ENCODE assay signal across 8 mouse cellular contexts in the genomic region with DNA sequence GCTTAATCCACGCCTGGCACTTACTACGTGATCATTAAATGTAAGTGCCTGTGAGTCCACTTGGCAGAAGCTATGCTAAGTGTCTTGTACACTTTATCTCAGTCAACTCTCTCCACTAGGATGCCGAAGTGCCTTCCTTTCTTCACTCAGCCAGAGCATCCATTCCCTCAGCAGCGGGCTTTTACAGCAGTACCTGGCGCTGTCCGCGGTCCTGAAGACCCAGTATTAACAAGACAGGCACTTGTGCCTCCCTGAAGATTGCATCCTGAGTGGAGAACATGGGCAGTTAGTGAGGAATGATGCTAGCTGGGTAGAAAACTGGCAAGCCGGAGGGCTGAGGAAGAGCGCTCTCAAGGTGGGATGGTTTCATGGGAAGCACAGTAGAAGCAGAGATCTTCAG.
DNase-seq lines count a peak whose midpoint lies in the region; ATAC-seq and TF ChIP-seq lines count a peak whose summit lies in the region.
"Had no signal": no experiment of that assay in that cellular context is flagged by ENCODE, and none has a peak within 500 bp of the region (broad histone marks: within the 10 kb centered on the region; RNA-seq: fewer than 3 reads in every experiment).

No protein-coding gene starts in this region.

- H3K4me3 ChIP-seq in left cerebral cortex, adult 2 months: no peak overlapping the region
- H3K4me3 ChIP-seq in embryonic facial prominence, embryonic 14.5 days (ENCODE audit: low read depth, low read length): no peak overlapping the region
- no peak overlapping the region for H3K4me3 ChIP-seq in lung, postnatal 0 days (ENCODE audit: low read depth, low read length)
- H3K4me3 ChIP-seq: liver, embryonic 13.5 days had no signal

- H3K9ac ChIP-seq in embryonic facial prominence, embryonic 14.5 days (ENCODE audit: low read depth, low read length): no peak overlapping the region
- no peak overlapping the region for H3K9ac ChIP-seq in lung, postnatal 0 days (replicated peaks; ENCODE audit: low read depth)
- H3K9ac ChIP-seq: liver, embryonic 13.5 days had no signal

- TF ChIP-seq CTCF in left cerebral cortex, adult 2 months (IDR thresholded peaks at IDR 0.05): no peak
- TF ChIP-seq CTCF in lung, postnatal 0 days (IDR thresholded peaks at IDR 0.05): no peak

- 36% methylated on average over 9 of the region's 9 CpGs for WGBS in embryonic facial prominence, embryonic 14.5 days
- WGBS in lung, postnatal 0 days: 38% methylated on average over 9 of the region's 9 CpGs

- H3K36me3 ChIP-seq in embryonic facial prominence, embryonic 14.5 days (ENCODE audit: control insufficient read depth, insufficient read depth, low read length): no peaks in the 10 kb centered on the region
- H3K36me3 ChIP-seq in lung, postnatal 0 days (ENCODE audit: insufficient read depth, low read length): no peaks in the 10 kb centered on the region
- H3K36me3 ChIP-seq: liver, embryonic 13.5 days had no signal

- no peak for TF ChIP-seq EP300 in lung, postnatal 0 days (IDR thresholded peaks at IDR 0.05)

- no peak overlapping the region for H3K27ac ChIP-seq in left cerebral cortex, adult 2 months
- no peak overlapping the region for H3K27ac ChIP-seq in embryonic facial prominence, embryonic 14.5 days (replicated peaks; ENCODE audit: low read depth, low read length)
- H3K27ac ChIP-seq in lung, postnatal 0 days (ENCODE audit: low read length): no peak overlapping the region
- H3K27ac ChIP-seq: liver, embryonic 13.5 days had no signal

- peak; percentile 43 for DNase-seq in left cerebral cortex, postnatal 4 days
- no peak for DNase-seq in left cerebral cortex, adult 2 months (ENCODE audit: extremely low spot score in 1 of 2, low spot score in 2 of 2)
- peak; percentile 35 to 55 for DNase-seq in adrenal gland, adult 18-20 months (ENCODE audit: low spot score in 2 of 2)
- DNase-seq in embryonic facial prominence, embryonic 14.5 days (ENCODE audit: low spot score): peak; percentile 89
- DNase-seq in lung, postnatal 0 days (ENCODE audit: low spot score): peak; percentile 59
- no peak for DNase-seq in cerebellum, adult 9-10 months
- no peak for DNase-seq in right cerebral cortex, postnatal 25 days
- DNase-seq: liver, embryonic 13.5 days had no signal

- H3K4me2 ChIP-seq in embryonic facial prominence, embryonic 14.5 days (ENCODE audit: low read depth, low read length): no peak overlapping the region
- no peak overlapping the region for H3K4me2 ChIP-seq in lung, postnatal 0 days (replicated peaks; ENCODE audit: low read depth, low read length)
- H3K4me2 ChIP-seq: liver, embryonic 13.5 days had no signal

- no peak for ATAC-seq in embryonic facial prominence, embryonic 14.5 days (ENCODE audit: low read depth)
- ATAC-seq in lung, postnatal 0 days: no peak

- no peaks in the 10 kb centered on the region for H3K27me3 ChIP-seq in embryonic facial prominence, embryonic 14.5 days (replicated peaks; ENCODE audit: control insufficient read depth, insufficient read depth, low read length)
- no peaks in the 10 kb centered on the region for H3K27me3 ChIP-seq in lung, postnatal 0 days (replicated peaks; ENCODE audit: insufficient read depth, low read length)
- H3K27me3 ChIP-seq: liver, embryonic 13.5 days had no signal

- no peaks in the 10 kb centered on the region for H3K4me1 ChIP-seq in embryonic facial prominence, embryonic 14.5 days (ENCODE audit: control insufficient read depth, insufficient read depth, low read length)
- H3K4me1 ChIP-seq in lung, postnatal 0 days (ENCODE audit: insufficient read depth, low read depth, low read length): no peaks in the 10 kb centered on the region
- H3K4me1 ChIP-seq: liver, embryonic 13.5 days had no signal

- no peaks in the 10 kb centered on the region for H3K9me3 ChIP-seq in embryonic facial prominence, embryonic 14.5 days (ENCODE audit: control insufficient read depth, low read length)
- no peaks in the 10 kb centered on the region for H3K9me3 ChIP-seq in lung, postnatal 0 days (ENCODE audit: low read length)
- H3K9me3 ChIP-seq: liver, embryonic 13.5 days had no signal

- intact Hi-C loops in left cerebral cortex, postnatal 4 days (cut with DNase I): no loop called here
- intact Hi-C loops in left cerebral cortex, adult 2 months (cut with DNase I): no loop called here

Comparison
In these comparisons a context has a peak if more than half of its experiments do, and no peak if none do; other contexts are left out.
1. DNase-seq: peak in left cerebral cortex, postnatal 4 days (single experiment), adrenal gland, adult 18-20 months (2 of 2), embryonic facial prominence, embryonic 14.5 days (single experiment) and lung, postnatal 0 days (single experiment); none in left cerebral cortex, adult 2 months (0 of 2), cerebellum, adult 9-10 months (single experiment) and right cerebral cortex, postnatal 25 days (single experiment).